Mouse (Mus musculus): Measurements from ENCODE around the gene Gga1.

The Gga1 gene

GRCm38 (mm10) chr15:78876991-78877809, at the start of gene Gga1:
Gene Gga1 (plus strand): TSS chr15:78877190.
- DNase-seq (ENCODE audit: low spot score in 2 of 2), result peak; percentile 91 to 95

GRCm38 (mm10) chr15:78828315-78828714, 48.7 kb upstream of the Gga1 start:
- no peak for DNase-seq (ENCODE audit: low spot score in 2 of 2)

GRCm38 (mm10) chr15:78829636-78830035, 47.4 kb upstream of the Gga1 start:
- DNase-seq (ENCODE audit: low spot score in 2 of 2), result no peak

GRCm38 (mm10) chr15:78830742-78831719, 46.0 kb upstream of the Gga1 start:
- DNase-seq (ENCODE audit: low spot score in 2 of 2), result no peak

GRCm38 (mm10) chr15:78831720-78832657, 45.0 kb upstream of the Gga1 start:
- no peak for DNase-seq (ENCODE audit: low spot score in 2 of 2)

- peak in 1 of 2 experiments; percentile 37 for DNase-seq (ENCODE audit: low spot score in 2 of 2)
These were observed 44.3 kb upstream of the Gga1 start for GRCm38 (mm10) chr15:78832701-78833123.

GRCm38 (mm10) chr15:78833582-78833981, 43.4 kb upstream of the Gga1 start:
- no peak for DNase-seq (ENCODE audit: low spot score in 2 of 2)

- DNase-seq (ENCODE audit: low spot score in 2 of 2), result no peak
These were observed 42.6 kb upstream of the Gga1 start for GRCm38 (mm10) chr15:78834233-78835005.

GRCm38 (mm10) chr15:78835200-78836085, 41.5 kb upstream of the Gga1 start:
- peak; percentile 37 to 38 for DNase-seq (ENCODE audit: low spot score in 2 of 2)

- DNase-seq (ENCODE audit: low spot score in 2 of 2), result no peak
These were observed 40.8 kb upstream of the Gga1 start for GRCm38 (mm10) chr15:78836086-78836621.

GRCm38 (mm10) chr15:78839744-78840143, 37.2 kb upstream of the Gga1 start:
- DNase-seq (ENCODE audit: low spot score in 2 of 2), result no peak

GRCm38 (mm10) chr15:78840241-78840640, 36.7 kb upstream of the Gga1 start:
- DNase-seq (ENCODE audit: low spot score in 2 of 2), result no peak

- no peak for DNase-seq (ENCODE audit: low spot score in 2 of 2)
These were observed 36.2 kb upstream of the Gga1 start for GRCm38 (mm10) chr15:78840751-78841150.

- DNase-seq (ENCODE audit: low spot score in 2 of 2), result no peak
These were observed 35.7 kb upstream of the Gga1 start for GRCm38 (mm10) chr15:78841161-78841790.

GRCm38 (mm10) chr15:78842371-78843163, 34.4 kb upstream of the Gga1 start, which contains the start of gene Cdc42ep1:
Gene Cdc42ep1 (plus strand): TSS chr15:78842624.
- DNase-seq (ENCODE audit: low spot score in 2 of 2), result no peak

- no peak for DNase-seq (ENCODE audit: low spot score in 2 of 2)
These were observed 33.2 kb upstream of the Gga1 start for GRCm38 (mm10) chr15:78843581-78844469.

- no peak for DNase-seq (ENCODE audit: low spot score in 2 of 2)
These were observed 32.2 kb upstream of the Gga1 start for GRCm38 (mm10) chr15:78844791-78845190.

Data from spleen, postnatal 36 days (tissue).